Mouse (Mus musculus) left cerebral cortex, adult 11 months (tissue): Measurements from ENCODE around the gene Gbp3.
"Not testable (repeated sequence)": the region's sequence is repeated elsewhere in the genome, so short reads cannot be mapped to it uniquely, and the experiment has no call there.

Source experiments
- DNase-seq: peaks from one replicate; pipeline ENCODE4 v3.0.0; 2022; ENCODE audit warnings: low spot score

The Gbp3 gene

DNA sequence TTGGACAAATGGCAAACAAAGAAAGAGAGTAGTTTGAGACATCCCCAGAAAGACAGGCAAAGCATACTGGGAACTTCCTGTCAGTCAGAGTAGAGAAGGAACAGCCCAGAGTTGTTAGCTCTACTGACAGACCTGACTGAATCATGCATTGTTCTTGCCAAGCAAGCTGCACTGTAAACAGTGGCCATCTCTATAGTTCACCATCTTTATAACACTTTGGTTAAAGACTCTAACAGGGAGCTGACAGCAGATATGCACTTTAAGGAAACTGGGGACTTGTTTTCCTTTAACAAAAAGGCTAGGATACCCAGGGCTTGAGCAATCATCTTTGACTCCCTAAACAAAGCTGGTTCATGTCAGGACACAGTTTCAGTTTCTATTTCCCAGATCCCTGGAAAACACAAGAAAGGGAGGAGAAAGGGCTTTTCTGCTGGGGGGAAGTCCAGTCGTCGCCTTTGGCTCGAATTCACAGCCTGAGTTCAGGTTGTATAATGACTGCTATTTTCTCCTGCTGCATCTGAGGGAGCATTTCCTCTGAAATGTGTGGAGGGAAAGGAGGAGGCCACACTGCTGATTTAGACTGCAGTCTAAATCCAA lies at the start of gene Gbp3:
Gene Gbp3, plus strand, starts transcription at position 395 of the 597 bp plus-strand sequence.
- DNase-seq: no peak

DNA sequence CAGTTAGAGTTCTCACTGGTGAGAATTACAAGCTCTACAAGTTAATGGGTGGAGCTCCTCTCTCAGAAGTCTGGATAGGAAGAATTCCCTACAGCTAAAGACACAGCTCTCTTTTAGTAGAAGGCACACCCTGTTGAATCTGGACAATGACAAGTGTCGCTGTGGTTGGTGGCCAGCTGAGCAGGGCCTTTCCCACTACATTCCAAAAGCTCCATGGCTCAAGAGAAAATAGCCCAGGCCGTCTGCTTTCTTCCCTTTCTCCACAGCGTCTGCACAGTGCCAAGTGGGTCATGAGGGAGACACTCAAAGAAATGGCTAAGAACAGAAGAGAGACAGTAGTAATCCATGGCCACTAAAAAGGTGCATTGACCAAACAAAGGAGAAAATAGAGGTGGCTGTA lies 31.7 kb upstream of the Gbp3 start:
- no peak for DNase-seq

DNA sequence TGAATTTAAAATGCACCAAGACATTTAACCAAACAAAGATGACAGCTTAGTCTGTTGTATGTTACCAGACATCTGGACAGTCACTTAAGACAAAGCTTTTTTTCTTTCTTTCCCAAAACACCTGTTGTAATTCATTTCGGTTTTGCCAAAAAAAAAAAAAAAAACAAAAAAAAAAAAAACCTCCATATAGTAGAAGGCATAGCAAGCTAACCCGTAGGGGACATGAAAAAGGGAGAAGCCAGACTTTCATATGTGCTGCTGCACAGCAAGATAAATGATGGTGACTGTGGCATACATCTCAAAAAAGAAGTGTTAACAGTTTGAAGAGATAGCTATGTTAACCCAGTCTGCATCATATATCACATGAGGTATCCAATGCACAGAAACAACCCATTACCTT lies 30.2 kb upstream of the Gbp3 start:
- no peak for DNase-seq

DNA sequence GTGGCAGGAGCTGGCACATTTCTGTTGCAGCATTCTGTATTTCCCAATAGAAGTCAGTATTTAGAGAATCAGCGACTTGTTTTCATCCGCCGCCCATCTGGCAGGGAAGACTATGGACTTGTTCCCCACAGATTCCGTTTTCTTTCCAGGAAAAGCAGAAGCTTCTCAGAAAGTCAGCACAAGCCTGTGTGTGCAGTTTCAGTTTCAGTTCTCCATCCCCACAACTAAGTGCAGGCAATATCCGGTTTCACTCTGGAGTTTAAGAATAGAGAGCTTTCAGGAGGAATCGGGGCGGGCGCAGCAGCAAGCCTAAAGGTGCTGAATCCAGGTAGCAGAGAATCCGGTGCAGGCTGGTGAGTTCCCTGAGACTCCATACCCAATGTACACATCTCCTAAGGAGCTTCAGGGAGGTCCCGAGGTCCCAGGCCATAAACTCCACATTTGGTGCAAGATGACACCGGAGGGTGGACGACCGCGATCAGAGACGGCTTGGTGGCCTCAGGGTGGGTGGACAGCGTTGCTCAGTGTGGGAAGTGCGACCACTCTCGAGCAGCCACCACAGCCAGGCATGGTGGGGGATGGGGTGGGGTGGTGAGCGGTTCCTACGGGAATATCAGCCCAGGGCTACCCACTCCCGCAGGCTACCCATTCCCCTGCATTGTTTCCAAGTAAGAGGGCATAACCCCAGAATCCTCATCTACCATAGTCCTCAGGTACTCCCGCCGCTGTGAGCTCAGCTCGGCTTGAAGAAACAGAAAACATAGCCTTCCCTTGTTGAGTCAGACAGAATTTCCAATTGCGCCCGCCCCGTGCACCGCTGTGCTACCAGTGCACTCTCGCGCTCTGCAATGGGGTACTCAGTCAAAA lies 29.5 kb upstream of the Gbp3 start, which contains the start of gene Gbp7:
Gene Gbp7, plus strand, starts transcription at position 256 of the 867 bp plus-strand sequence.
- DNase-seq: peak; percentile 3

DNA sequence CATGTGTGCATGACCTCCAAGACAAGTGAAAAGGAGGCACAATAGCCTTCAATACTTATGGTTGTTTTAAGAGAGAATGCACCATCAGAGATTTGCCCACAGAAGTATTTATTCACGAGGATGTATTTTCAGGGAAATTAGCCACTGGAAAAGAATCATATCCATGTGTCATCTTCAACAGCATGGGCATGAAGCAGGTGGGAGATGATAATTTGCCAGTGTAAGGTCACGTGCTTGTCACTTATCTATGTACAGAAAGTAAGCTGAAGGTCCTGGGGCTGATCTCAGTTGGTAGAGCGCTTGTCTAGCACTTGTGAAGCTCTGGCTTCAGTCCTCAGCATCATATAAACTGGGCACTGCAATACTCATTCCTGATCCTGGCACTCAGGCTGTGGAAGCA lies 28.2 kb upstream of the Gbp3 start:
- DNase-seq: no peak

DNA sequence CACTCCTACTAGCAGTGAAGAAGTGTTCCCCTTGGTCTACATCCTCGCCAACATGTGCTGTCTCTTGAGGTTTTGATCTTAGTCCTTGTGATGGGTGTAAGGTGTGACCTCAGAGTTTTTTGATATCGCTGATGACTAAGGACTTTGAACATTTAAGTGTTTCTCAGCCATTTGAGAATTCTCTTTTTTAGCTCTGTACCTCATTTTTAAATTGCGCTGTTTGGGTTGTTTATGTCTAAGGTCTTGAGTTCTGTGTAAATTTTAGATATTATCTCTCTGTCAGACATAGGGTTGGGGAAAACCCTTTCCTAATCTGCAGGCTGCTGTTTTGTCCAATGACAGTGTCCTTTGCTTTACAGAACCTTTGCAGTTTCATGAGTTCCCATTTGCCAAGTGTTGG lies 26.6 kb upstream of the Gbp3 start:
- DNase-seq: no peak

DNA sequence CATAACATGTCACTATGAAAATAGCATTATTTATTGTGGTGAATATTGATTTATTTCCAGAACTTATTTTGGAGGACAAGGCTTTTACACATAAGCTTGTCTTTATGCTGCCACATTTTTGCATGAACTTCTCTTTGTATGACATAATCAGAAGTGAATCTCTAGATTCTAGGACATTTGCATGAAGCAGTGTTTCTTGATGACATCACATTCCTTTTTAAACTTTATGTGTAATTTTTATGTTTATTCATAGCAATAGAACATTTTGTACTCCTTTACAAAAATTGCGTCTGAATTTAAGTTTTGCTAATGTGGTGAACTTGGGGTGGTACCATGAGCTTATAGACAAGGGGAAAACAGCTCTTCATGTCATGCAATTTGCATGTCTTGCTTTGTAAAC lies 24.2 kb upstream of the Gbp3 start:
- no peak for DNase-seq

DNA sequence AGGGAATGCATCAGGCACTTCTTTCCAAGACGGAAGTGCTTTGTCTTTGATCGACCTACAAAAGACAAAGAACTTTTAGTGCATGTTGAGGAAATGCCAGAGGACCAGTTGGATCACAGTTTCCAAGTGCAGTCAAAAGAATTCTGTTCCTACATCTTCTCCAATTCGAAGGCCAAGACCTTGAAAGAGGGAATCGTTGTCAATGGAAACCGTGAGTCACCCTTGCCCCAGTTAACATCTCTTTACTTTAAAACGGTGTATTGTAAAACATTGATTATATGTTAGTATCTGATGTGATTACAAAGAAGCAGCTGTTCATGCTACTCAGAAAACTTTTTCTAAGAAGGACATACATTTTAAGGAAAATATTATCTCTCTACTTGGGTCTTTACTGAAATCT lies 18.4 kb upstream of the Gbp3 start:
- DNase-seq: no peak

DNA sequence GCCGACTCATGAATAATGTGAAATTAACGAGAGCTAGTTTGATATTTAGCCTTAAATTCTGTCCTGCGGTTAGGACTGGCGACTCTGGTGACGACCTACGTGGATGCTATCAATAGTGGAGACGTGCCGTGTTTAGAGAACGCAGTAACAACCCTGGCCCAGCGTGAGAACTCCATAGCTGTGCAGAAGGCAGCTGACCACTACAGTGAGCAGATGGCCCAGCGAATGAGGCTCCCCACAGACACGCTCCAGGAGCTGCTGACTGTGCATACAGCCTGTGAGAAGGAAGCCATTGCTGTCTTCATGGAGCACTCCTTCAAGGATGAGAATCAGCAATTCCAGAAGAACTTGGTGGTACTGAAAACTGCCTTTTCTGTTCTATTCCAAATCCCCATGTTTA lies 17.1 kb upstream of the Gbp3 start:
- not testable (repeated sequence) for DNase-seq

DNA sequence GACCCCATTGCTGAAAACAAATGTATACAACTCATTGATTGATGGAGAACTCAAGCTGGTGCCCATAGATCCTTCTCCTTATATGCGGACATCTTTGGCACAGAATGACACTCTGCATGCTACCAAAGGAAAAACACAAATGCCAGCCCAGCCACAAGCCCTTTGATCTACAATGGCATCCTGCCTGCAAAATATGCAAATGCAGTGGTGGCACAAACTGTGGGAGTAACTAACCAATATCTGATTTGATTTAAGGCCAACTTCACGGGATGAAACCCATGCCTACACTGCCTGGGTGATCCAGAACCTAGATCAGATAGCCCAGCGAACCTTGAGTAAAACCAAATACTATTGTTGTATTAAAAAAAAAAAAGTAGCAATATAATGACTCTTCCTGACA lies 13.1 kb upstream of the Gbp3 start:
- DNase-seq: no peak

DNA sequence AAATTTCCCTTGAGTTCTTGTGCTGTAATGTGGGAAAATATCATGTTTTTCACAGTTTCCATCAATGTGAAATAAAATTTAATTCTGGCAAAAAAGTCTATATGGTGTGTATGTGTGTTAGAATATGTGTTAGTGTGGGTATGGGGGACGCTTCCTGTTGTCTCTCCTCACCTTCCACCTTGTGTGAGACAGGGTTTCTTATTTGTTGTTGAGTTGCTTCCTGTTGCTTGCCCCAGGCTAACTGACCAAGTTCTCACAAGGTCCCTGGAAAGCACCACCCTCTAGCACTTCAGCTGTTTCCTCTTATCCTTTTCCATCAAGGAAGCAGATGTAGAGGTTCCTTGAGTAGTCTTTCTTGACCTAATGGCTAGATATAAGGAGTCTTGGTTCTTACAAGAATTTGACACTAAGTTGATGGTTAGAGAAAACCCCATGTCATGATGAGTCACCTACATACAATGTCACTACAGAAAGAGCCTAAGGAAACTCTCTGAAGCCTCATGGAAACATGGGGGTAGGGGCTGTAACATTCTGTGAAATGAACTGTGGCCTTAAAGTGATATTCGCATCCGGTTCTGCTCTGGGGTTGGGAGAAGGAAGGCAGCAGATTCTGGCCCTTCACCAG lies 9.7 kb upstream of the Gbp3 start:
- no peak for DNase-seq

DNA sequence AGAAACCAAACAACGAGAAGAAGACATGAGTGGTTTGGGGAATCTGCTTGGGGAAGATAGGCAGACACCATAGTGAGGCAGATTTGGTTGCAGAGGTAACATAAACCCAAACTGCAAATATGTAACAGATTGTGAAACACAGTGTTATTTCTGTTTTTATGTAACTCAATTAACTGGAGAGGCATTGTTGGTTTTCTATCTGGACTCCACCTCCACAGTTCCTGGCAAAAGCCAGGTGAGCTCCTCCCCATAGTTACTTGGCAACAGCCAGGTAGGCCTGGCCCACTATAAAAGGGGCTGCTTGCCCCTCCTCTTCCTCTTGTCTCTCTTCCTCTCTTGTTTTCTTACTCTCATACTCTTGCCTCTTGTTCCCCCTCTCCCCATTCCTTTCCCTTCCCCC lies 5.2 kb upstream of the Gbp3 start:
- DNase-seq: no peak

DNA sequence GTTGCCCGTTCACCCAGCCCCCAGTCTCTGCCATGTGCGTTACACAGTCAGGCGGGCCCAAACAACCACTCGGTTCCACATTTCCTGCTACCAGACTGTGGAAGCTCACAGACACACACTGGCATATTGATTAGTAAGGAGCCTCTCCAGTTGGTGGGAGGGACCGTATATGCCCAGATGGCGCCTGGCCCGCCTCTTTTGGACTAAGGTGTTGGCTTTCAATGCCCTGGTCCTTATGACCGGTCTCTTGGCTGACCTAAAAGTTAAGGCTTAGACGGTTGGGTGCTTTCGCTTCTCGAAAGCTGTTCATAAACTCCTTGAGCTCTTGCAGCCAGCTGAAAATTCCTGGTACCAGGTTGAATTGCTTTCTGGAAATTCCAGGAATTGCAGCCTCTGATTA lies 4.2 kb upstream of the Gbp3 start:
- DNase-seq: no peak

DNA sequence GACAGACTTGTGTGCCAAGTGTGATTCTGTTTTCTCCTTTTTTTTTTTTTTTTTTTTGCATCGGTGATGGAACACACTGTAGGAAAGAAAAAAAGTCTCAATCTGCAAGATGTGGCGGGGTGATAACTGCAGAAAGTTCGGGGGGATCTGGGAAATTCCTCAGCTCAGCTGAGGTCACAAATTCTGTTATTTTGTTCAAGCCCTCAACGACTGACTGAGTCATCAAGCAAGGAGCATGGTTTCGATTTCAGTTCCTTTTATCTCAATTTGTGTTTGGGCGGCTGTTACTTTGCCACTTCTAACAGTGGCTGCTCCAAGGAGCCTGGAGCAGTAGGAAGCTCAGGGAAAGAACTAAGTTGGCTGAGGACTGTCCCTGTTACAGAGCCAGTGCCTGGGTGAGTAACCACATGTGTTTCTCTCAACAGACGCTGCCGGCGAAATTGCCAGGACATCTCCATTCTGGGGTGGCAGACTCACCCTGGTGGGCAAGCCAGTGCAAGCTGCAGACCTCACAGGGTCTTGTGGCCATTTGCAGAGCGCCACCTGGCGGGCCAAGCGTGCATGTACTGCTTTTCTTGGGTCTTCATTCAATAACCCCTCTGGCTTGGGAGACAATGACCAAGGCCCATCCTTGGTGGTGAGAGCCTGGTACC lies 596 bp downstream of the Gbp3 start:
- DNase-seq: peak; percentile 42

DNA sequence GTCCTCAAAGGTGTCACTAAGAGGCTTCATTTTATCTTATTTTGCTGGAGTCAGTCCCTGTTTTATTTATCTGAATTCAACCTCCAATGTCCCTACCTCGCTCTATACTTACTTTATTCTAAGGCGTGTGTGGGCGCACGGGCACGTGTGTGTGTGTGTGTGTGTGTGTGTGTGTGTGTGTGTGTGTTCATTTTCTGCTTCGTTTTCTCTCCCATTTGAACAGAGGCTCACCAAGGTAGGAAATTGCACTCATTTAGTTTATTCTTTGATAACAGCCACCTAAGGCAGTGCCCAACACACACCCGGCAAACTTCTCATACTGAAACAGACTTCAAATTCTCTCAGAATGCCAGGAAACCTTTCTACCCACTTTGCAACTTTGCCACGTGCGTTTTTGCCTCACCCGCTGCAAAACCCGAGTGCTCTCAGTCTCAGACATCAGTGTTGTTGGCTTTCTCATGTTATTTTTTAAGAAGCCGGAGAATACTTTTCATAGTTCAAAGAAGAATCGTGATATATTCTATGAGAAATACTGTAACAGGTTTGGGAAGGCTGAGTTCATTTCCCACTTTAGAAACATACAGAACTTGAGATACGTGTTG lies 1.3 kb downstream of the Gbp3 start:
- no peak for DNase-seq

DNA sequence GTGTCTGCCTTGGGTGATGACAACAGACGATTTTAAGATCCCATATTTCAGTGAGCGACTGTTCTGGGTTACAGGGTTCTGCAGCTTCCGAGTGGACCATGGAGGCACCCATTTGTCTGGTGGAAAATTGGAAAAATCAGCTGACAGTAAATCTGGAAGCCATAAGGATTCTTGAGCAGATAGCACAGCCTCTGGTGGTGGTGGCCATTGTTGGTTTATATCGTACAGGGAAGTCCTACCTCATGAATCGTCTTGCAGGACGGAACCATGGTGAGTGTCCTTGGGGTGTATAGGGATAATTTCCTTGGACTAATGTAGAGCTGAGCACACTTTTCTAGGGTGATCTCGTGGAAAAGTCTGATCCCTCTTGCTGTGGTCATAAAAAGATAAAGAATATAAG lies 1.8 kb downstream of the Gbp3 start:
- no peak for DNase-seq

DNA sequence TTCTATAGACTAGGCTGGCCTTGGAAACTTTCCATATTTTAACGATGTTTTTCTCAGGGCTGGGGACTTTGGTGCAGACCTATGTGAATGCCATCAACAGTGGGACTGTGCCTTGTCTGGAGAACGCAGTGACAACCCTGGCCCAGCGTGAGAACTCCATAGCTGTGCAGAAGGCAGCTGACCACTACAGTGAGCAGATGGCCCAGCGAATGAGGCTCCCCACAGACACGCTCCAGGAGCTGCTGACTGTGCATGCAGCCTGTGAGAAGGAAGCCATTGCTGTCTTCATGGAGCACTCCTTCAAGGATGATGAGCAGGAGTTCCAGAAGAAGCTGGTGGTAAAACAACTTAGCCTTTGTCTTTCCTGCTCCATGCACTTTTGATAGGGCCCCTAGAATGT lies 7.7 kb downstream of the Gbp3 start:
- not testable (repeated sequence) for DNase-seq

DNA sequence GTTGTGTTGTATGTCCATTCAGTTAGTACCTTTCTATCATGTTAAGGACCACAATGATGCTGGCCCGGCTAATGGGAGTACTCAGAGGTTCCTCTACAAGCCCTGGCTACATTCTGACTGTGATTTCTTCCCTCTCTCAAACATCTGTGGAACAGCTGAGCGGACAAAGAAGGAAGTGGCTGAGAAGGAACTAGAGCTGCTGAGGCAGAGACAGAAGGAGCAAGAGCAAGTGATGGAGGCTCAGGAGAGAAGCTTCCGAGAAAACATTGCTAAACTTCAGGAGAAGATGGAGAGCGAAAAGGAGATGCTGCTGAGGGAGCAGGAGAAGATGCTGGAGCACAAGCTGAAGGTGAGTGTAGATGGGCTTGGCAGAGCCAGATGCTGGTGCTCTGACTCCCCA lies 10.9 kb downstream of the Gbp3 start:
- DNase-seq: no peak

DNA sequence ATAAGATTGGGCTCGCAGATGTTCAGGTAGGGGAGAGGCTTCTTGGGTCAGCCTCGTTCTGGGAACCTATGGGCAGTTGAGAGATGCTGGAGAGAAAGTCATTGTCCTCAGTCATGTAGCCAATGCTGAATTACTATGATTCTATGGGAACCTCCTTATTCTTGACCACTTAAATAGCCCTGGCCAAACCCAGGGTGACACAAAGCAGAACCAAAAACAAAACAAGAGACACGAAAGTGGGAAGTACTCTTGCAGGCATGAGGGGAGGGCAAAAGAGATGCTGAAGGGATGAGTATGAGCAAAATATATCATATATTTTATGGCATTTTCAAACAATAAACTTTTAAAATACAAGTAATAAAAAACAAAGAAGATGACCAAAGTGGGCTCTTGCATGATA lies 17.3 kb downstream of the Gbp3 start:
- no peak for DNase-seq

DNA sequence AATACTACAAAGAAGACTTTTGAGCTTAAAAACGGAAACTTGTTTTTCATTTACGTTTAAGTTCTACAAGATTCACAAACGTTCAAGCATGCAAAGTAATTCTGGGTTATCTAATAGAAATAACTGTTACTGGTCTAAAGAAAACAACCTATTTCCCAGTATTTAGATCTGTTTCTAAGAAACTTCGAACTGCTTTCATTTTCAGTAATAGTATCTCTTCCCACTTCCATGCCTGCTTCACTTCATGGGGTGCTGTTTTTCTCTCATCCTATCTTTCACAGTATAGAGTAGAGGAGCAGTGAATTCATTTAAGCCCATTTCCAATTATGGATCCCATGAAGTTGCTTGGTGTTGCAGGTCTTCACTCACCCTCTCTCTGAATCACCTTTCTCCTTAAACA lies 18.5 kb downstream of the Gbp3 start:
- DNase-seq: no peak

DNA sequence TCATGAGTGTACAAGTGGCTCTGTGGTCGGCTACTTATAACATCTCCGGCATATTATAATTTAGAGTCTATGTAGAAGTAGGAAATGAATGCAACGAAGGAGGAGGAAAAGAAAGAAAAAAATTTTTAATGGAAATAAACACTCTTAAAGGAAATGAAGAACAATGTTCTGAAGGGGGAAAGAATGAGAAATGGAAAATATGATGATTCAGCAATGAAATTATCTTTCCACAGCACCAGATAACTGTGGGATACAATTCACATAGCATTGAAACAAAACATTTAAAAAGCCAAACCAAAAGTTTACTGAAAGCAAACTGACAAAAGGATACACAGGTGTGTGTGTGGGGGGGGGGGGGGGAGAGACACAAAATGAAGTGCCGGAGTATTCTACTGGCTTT lies 23.2 kb downstream of the Gbp3 start:
- no peak for DNase-seq

DNA sequence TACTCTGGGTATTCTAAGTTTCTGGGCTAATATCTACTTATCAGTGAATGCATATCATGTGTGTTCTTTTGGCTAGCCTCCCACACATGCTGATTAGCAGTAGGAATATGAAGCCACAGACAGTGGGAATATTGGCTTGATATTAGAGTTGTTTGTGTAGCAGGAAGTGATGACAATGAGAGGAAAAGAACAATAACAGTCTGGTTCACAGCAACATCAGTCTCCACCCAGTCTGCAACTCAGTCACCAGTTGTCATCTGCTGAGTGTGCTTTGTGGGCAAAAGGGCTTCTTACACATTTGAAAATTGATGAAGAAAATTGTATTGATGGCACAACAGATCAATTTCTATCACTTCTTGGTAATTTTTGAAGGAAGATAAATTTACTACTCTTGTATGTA lies 27.6 kb downstream of the Gbp3 start:
- DNase-seq: no peak
